Mouse (Mus musculus) urinary bladder, postnatal 4 days (tissue): ENCODE results near the gene Cyp4f17.
"Not testable (repeated sequence)": the region's sequence is repeated elsewhere in the genome, so short reads cannot be mapped to it uniquely, and the experiment has no call there.

Experiments used
- DNase-seq, 2 experiments: peaks; one replicate each; pipeline ENCODE4 v3.0.0; 2021 to 2022; ENCODE audit warnings: low spot score in 2 of 2

The Cyp4f17 gene

GRCm38 (mm10) chr17:32505851-32506728 lies at the start of gene Cyp4f17:
Gene Cyp4f17 (plus strand): TSS chr17:32506050.
- peak in 1 of 2 experiments; percentile 27 for DNase-seq

GRCm38 (mm10) chr17:32468494-32468893 lies 37.4 kb upstream of the Cyp4f17 start:
- no peak for DNase-seq

- DNase-seq: no peak
Observed at GRCm38 (mm10) chr17:32470795-32471194, 35.1 kb upstream of the Cyp4f17 start.

- DNase-seq: no peak
Observed at GRCm38 (mm10) chr17:32472176-32472575, 33.7 kb upstream of the Cyp4f17 start.

GRCm38 (mm10) chr17:32474954-32475560 lies 30.8 kb upstream of the Cyp4f17 start:
- no peak for DNase-seq

GRCm38 (mm10) chr17:32477204-32477603 lies 28.6 kb upstream of the Cyp4f17 start:
- no peak for DNase-seq

GRCm38 (mm10) chr17:32478727-32479126 lies 27.1 kb upstream of the Cyp4f17 start:
- no peak for DNase-seq

- no peak for DNase-seq
Observed at GRCm38 (mm10) chr17:32479554-32480506, 26.0 kb upstream of the Cyp4f17 start.

GRCm38 (mm10) chr17:32481766-32482165 lies 24.1 kb upstream of the Cyp4f17 start:
- no peak for DNase-seq

GRCm38 (mm10) chr17:32483200-32483599 lies 22.6 kb upstream of the Cyp4f17 start:
- DNase-seq: peak; percentile 72 to 83

- DNase-seq: no peak
Observed at GRCm38 (mm10) chr17:32492349-32492980, 13.4 kb upstream of the Cyp4f17 start.

GRCm38 (mm10) chr17:32494601-32495000 lies 11.2 kb upstream of the Cyp4f17 start:
- peak; percentile 44 to 66 for DNase-seq

- DNase-seq: not testable (repeated sequence)
Observed at GRCm38 (mm10) chr17:32500511-32500910, 5.3 kb upstream of the Cyp4f17 start.

- DNase-seq: no peak
Observed at GRCm38 (mm10) chr17:32501051-32501450, 4.8 kb upstream of the Cyp4f17 start.

- DNase-seq: no peak
Observed at GRCm38 (mm10) chr17:32503111-32503510, 2.7 kb upstream of the Cyp4f17 start.

- peak in 1 of 2 experiments; percentile 21 for DNase-seq
Observed at GRCm38 (mm10) chr17:32506729-32507245, 937 bp downstream of the Cyp4f17 start.

GRCm38 (mm10) chr17:32516126-32516525 lies 10.3 kb downstream of the Cyp4f17 start:
- no peak for DNase-seq

- no peak for DNase-seq
Observed at GRCm38 (mm10) chr17:32521981-32522380, 16.1 kb downstream of the Cyp4f17 start.

GRCm38 (mm10) chr17:32522386-32522785 lies 16.5 kb downstream of the Cyp4f17 start:
- no peak for DNase-seq

- DNase-seq: no peak
Observed at GRCm38 (mm10) chr17:32522816-32523215, 17.0 kb downstream of the Cyp4f17 start.

GRCm38 (mm10) chr17:32523895-32524294 lies 18.0 kb downstream of the Cyp4f17 start:
- DNase-seq: no peak
